Mouse (Mus musculus) stomach, postnatal 0 days (tissue): ENCODE data around the gene Naa40.

Experiments used
- CTCF ChIP-seq: IDR thresholded peaks from 2 replicates; pipeline ENCODE4 v1.5.1; 2016; ENCODE audit warnings: antibody characterized with exemption, low read depth, mild to moderate bottlenecking, moderate library complexity
- EP300 ChIP-seq: optimal IDR thresholded peaks from 2 replicates; pipeline ENCODE3; 2016; ENCODE audit warnings: antibody characterized with exemption

DNA sequence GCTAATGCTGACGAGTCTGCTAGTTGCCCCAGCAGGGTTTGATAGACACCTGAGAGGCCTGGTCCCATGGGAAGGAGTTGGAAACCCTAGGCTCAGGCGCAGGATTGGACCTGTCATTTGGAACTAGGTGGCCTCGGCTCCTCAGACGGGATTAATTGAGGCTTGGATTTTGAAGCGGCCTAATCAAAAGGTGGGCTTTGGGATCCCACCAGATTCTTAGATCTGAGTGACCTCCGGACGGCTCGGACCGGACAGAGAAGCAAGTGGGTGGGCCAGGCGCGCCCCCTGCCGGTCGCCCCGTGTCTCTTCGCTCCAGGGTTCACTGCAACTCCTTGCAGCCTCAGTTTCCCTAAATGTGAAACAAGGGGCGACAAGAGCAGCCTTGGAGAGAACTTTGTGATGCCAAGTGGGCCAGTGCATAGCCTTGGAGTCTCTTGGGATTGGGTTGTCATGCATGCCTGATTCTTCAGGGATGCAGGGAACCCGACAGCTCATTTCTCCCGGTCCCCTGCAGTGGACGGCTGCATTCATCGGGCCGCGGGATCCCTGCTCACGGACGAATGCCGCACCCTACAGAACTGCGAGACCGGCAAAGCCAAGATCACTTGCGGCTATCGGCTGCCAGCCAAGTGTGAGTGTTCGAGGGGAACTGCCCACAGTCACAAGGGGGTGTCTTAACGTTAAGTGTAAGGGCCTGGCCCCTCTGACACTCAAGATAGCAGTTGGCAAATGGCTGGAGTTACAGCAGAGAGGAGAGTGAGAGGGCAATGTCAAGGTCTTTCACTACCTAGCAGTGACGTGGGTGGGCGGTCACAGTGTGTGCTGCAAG, 44.9 kb downstream of the Naa40 start:
- TF ChIP-seq CTCF (peak; percentile 92), EP300 (no peak)
